Mouse (Mus musculus) stomach, embryonic 16.5 days (tissue): ENCODE results near the gene Mllt11. TPM values are rescaled to one million over a fixed set of nuclear protein-coding genes. Genes with fewer than 3 reads are reported as not detected.

Experiments used
- ATAC-seq: fragments of 200-750 bp; cut with Nextera tagmentation; 2 replicates; pipeline ENCODE4 v1.8.0; 2017; ENCODE audit warnings: moderate number of reproducible peaks, moderate TSS enrichment; ENCODE audit not compliant: insufficient read depth, low FRiP score
- H3K27ac ChIP-seq: fragments of 300-500 bp; sonication (generic); 2 replicates; pipeline ENCODE4 v1.5.1; 2014; ENCODE audit warnings: low read length
- H3K27me3 ChIP-seq: fragments of 300-500 bp; sonication (generic); 2 replicates; pipeline ENCODE4 v1.6.1; 2014; ENCODE audit warnings: low read length, control low read depth, mixed read lengths; ENCODE audit not compliant: control insufficient read depth, insufficient read depth
- H3K36me3 ChIP-seq: fragments of 300-500 bp; sonication (generic); 2 replicates; pipeline ENCODE4 v1.6.1; 2014; ENCODE audit warnings: low read length; ENCODE audit not compliant: control insufficient read depth, insufficient read depth
- H3K4me1 ChIP-seq: fragments of 300-500 bp; sonication (generic); 2 replicates; pipeline ENCODE4 v1.6.1; 2014; ENCODE audit warnings: low read length, control low read depth, mixed read lengths; ENCODE audit not compliant: control insufficient read depth, insufficient read depth
- H3K4me2 ChIP-seq: fragments of 300-500 bp; sonication (generic); 2 replicates; pipeline ENCODE4 v1.6.1; 2014; ENCODE audit warnings: low read depth, low read length, mixed read lengths
- H3K4me3 ChIP-seq: fragments of 300-500 bp; sonication (generic); replicated peaks from 2 replicates; pipeline ENCODE4 v1.5.1; 2014; ENCODE audit warnings: mild to moderate bottlenecking, low read length
- H3K9ac ChIP-seq: fragments of 300-500 bp; sonication (generic); 2 replicates; pipeline ENCODE4 v1.6.1; 2014; ENCODE audit warnings: low read length
- H3K9me3 ChIP-seq: fragments of 300-500 bp; sonication (generic); replicated peaks from 2 replicates; pipeline ENCODE4 v1.6.1; 2016; ENCODE audit warnings: low read length, control low read depth; ENCODE audit not compliant: control insufficient read depth
- WGBS: fragments of 180-500 bp; shearing (Covaris S2); extraction: QIAGEN DNeasy Blood & Tissue Kit; methylation state at CpG from one replicate; pipeline ENCODE4 v1.1.7; 2014; 5-methylcytosine and 5-hydroxymethylcytosine counted together
- polyA plus RNA-seq: library from polyadenylated mRNA; unstranded; fragments of >200 nt; fragmentation: Nextera tagmentation; extraction: Ambion mirVana; gene quantifications from 2 replicates; pipeline ENCODE4 v1.2.1, GENCODE M21; 2015

Mllt11 gene
- polyA plus RNA-seq, 1 experiment from 2014 or later = 16.2 TPM

DNA sequence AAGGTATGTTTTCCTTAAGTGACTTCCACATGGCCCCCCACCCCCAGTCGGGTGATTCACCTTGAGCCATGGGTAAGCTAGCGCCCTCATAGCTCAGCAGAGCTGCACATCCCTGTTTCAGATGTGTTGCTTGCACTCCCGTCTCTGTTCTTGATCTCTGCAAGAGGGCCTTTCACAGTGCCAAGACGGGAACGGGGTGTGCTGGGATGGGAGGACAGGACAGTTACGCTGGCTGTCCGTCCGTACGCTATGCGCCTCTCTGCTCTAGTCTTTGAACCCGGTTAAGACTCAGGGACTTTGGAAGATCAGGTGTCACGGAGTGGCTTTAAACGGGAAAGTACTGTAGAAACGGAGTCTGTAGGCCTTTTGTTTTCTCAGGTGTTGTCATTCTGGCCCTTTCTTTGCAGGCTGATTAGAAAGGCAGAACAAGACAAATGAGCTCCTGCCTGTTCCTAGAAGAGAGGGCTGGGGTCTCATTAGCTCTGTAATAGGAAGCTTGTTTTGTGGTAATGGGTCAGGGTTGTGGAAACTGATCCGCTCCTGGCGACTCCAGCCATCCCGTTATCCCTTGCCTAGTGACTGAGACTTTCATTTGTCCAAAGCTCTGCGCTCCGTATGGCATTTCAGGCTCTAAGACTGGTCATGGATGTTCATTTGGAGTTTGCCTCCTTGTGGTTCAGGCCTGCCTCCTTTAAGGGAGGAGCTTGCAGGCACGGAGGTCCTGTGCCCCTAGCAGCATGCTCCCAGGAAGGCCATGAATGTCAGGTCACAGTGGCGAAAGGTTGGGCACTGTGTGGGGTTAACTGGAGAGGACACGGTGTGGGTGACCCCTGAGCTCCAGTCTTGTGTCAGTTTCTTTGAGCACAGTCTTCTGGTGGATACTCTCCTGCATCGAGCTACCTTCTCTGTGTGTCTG is 3.7 kb upstream of the Mllt11 start:
- no peaks in the 10 kb centered on the region for H3K27me3 ChIP-seq
- WGBS = 86% methylated on average over 23 of the region's 23 CpGs

DNA sequence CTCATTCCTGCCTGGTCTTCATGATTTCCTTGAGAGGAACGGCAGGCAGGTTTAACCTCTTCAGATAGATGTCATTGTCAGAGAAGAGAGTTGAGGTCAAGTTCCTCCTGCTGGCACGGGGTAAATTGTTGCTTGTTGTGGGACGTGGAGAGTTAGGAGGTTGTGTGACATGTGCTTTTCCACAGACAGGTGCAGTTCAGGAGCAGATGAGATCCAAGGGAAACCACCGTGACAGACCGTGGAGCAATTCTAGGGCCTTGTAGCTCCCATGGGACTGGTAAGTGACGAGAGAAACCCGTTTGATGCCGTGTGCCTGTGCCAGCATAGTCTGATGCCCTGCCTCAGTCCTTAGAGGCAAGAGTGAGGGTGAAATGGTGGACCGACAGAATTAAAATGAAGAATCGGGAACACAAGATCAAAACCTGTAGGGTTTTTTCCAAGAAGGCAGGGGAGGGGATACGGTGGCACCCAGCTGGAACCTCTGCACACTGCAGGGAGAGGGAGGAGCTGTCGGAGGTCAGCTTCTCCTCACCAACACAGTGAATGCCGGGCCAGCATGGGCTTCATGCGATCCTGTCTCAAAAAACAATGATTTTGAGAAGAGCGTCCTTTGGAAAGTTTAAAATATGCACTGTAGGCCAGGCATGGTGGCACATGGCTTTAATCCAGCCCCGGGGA is 1.5 kb upstream of the Mllt11 start:
- no peak overlapping the region for H3K4me2 ChIP-seq
- no peaks in the 10 kb centered on the region for H3K27me3 ChIP-seq
- H3K36me3 ChIP-seq = peaks cover 46% of the 10 kb centered on the region
- 89% methylated on average over 16 of the region's 16 CpGs for WGBS
- no peak overlapping the region for H3K9ac ChIP-seq
- peaks cover 28% of the 10 kb centered on the region for H3K4me1 ChIP-seq
- no peak overlapping the region for H3K4me3 ChIP-seq
- peak overlapping the region; percentile 15; the same call in 1 of the 2 replicates for H3K27ac ChIP-seq
- no peak for ATAC-seq
- no peaks in the 10 kb centered on the region for H3K9me3 ChIP-seq

More for the DNA sequence above, 3.7 kb upstream of the Mllt11 start:
- H3K4me3 ChIP-seq = no peak overlapping the region
- no peak overlapping the region for H3K27ac ChIP-seq
- ATAC-seq = no peak
- H3K9me3 ChIP-seq = no peaks in the 10 kb centered on the region
- peaks cover 20% of the 10 kb centered on the region for H3K4me1 ChIP-seq
- peaks cover 46% of the 10 kb centered on the region for H3K36me3 ChIP-seq
- no peak overlapping the region for H3K9ac ChIP-seq
- H3K4me2 ChIP-seq = no peak overlapping the region

DNA sequence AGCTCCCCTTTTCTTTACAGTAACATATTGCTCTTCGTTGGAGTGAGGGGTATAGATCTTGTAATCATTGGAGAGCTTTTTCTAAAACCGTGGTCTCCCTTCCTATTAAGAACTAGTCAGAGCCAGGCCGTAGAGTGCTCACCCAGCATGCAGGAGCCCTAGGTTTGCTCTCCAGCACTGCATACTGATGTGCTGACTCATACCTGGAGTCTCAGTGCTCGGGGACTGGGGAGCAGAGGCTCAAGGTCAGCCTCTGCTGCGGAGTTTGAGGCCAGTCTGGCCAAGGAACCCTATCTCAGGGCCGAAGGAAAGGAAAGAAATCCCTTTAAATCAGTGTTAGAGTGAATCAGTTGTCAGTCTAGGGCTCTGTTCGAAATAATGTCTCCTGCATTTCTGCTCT is 800 bp upstream of the Mllt11 start:
- Histone ChIP-seq H3K9ac (no peak overlapping the region), H3K27ac (peak overlapping the region; percentile 15; the same call in 1 of the 2 replicates)

DNA sequence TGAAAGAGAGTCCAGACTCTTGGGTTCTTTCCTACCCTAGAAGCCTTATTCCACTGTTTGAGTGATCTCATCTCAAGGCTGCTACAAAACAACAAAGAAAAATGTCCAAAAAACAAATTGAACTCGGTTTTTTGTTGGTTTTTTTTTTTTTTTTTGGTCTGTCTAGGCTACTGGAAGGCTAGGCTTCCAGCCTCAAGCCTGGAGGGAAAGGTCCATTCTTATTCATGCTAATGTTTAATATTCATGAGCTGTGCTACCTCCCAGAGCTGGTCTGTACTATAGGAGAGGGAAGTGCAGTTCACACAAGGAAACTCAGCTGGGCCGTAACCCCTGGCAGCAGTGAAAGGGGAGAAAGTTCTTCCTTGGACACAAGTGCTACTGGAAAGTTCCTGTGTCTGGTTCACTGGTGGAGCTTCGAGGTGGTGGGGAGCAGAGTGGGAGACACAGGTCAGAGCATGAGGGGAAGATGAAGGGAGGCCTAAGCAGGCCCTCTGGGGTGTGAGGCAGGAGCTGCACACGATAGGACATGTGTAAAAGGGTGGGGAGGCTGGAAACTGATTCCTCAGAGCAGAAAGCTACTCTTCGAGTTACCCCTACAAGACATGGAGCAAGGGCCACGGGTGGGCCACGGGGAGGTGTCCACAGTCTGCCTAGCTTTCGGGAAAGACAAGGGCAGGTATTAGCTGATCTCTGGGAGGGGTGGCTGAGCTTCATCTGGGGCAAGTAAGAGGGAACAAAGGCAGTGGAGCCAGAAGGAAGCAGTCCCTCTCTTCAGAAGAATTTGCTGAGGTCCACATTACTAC is 1.3 kb downstream of the Mllt11 start:
- H3K9ac ChIP-seq = peak overlapping the region; percentile 98
- no peak for ATAC-seq
- peak overlapping the region; percentile 89 for H3K4me3 ChIP-seq
- peak overlapping the region; percentile 99 for H3K27ac ChIP-seq
- H3K36me3 ChIP-seq = peaks cover 35% of the 10 kb centered on the region
- H3K4me1 ChIP-seq = peaks cover 38% of the 10 kb centered on the region
- no peaks in the 10 kb centered on the region for H3K27me3 ChIP-seq
- peak overlapping the region; percentile 88 for H3K4me2 ChIP-seq
- no peaks in the 10 kb centered on the region for H3K9me3 ChIP-seq
- 37% methylated on average over 8 of the region's 8 CpGs for WGBS

More for the DNA sequence above, 800 bp upstream of the Mllt11 start:
- 67% methylated on average over 7 of the region's 7 CpGs for WGBS
- Histone ChIP-seq H3K9me3 (no peaks in the 10 kb centered on the region), H3K4me3 (no peak overlapping the region), H3K36me3 (peaks cover 42% of the 10 kb centered on the region), H3K4me2 (no peak overlapping the region), H3K4me1 (peaks cover 28% of the 10 kb centered on the region), H3K27me3 (no peaks in the 10 kb centered on the region)
- no peak for ATAC-seq

DNA sequence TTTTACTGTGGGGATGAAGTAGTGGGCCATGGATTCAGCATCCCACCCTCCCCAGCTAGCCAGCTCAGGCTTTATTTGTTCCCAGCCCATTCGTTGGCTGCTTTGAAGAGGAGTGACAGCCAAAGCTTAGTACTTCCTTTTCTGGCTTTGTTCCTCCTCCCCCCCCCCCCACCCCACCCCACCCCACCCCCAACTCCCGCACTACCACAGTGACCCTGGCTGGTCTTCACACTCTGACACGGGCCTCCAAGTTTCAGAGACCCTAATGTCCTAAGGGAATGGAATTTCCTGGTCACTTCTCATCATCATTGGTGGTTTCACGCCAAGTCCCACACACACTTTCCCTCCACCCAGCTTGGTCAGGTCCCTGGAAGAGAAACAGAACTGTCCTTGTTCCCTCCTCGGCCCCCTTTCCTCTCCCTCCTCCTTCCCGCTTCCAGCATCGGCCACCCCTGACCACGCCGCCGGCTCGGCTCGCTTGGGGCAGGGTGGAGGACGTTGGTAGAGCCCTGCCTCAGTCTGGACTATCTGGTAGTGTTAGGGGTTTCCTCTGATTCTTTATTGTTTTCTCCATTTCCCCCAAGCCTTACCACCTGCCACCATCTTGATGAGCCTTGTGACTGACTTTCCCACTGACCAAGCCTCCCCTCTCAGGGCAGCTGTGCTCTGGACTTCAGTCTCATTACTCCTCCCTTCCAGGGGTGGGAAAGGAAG is 2.0 kb downstream of the Mllt11 start:
- H3K27me3 ChIP-seq = no peaks in the 10 kb centered on the region
- 0% methylated on average over 13 of the region's 13 CpGs for WGBS
- ATAC-seq = peak; percentile 27; the same call in 1 of the 2 replicates
- peaks cover 38% of the 10 kb centered on the region for H3K4me1 ChIP-seq
- H3K9ac ChIP-seq = peak overlapping the region; percentile 98
- peak overlapping the region; percentile 89 for H3K4me3 ChIP-seq
- peak overlapping the region; percentile 88 for H3K4me2 ChIP-seq
- H3K27ac ChIP-seq = peak overlapping the region; percentile 99
- no peaks in the 10 kb centered on the region for H3K9me3 ChIP-seq
- peaks cover 30% of the 10 kb centered on the region for H3K36me3 ChIP-seq

DNA sequence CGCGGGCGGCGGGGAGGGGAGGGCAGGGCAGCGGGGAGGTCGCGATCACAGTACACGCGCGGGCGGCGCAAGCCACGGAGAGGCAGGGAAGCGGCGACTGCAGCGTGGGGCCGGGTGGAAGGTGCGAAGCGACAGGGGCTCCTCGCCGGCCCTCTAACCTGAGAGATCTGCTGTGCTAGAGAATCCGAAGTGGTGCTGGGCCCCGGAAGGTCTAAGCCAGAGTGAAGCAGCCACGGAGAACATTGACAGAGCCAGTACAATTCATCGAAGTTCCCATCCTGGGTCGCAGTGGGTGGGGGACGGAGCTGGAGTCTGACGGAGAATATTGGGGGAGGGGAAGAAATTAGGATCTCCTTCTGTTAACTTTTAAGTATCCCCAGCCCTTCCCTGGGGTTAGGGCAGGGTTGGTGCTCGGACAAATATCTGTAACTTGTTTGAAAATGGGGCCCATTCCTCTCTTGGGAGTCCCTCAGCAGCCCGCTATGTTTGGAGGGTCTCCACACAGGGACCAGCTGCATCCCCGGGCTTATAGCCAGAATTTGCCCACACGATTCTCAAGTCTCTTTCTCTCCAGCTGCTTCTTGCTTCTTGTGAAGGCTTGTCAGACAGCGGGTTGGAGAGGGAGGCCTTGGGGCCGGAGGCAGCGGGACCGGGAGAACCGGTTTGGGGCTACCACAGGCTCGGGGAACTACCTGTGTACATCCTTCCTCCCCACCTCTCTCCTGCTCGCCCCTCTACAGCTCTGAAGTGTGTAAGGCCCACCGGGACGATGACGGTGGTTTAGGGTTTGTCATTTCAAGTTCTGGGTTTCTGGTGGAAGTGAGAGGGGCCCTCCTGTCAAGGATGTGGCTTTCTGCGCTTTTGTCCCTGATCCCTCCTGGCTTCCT is 2.8 kb downstream of the Mllt11 start:
- Histone ChIP-seq H3K36me3 (peaks cover 22% of the 10 kb centered on the region), H3K9ac (peak overlapping the region; percentile 98), H3K27ac (peak overlapping the region; percentile 99), H3K4me3 (peak overlapping the region; percentile 89), H3K27me3 (no peaks in the 10 kb centered on the region), H3K9me3 (no peaks in the 10 kb centered on the region), H3K4me2 (peak overlapping the region; percentile 88), H3K4me1 (peaks cover 41% of the 10 kb centered on the region)
- ATAC-seq = peak; percentile 18
- under 1% methylated on average over 43 of the region's 43 CpGs for WGBS

DNA sequence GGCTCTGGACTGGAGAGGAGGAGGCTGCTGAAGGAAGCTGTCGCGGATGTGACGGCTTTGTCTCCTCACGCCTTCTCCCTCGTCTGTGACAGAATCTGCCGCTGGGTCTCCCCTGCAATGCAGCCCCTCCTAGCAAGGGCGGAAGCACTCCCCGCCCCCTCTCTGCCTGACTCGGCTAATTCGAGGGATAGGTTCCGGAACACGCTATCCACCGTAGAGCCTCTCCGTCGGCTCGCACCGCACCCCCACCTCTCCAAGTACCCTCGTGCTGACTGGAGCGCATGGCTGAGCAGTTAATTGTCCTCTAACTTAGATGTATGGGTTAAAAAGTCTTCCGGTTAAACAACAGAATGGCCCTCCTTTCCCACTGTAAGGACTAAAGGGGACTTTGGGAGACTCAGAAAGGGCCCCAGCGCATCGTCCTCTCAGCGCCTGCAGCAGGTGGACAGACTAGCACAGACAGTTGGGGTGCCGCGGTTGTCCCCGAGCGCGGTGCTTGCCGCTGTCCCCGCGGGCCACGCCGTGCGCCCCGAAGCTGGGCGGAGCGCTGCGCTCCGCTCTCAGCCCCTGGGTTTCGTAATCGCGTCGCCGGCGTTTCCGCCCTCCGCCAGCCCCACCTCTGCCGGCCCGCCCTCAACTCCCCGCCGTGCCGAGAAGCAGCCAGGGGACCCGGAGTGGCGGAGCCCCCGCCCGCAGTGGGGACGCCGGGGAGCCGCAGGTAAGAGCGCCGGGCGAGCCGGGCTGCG is 3.6 kb downstream of the Mllt11 start, which contains the start of gene Cdc42se1:
Cdc42se1 (plus strand) TSS at position 585 of the 746 bp plus-strand sequence.
- Histone ChIP-seq H3K27me3 (no peaks in the 10 kb centered on the region), H3K9ac (peak within 1 kb of the TSS; percentile 98), H3K36me3 (peaks cover 23% of the 10 kb centered on the region), H3K4me3 (peak within 1 kb of the TSS; percentile 89), H3K9me3 (no peaks in the 10 kb centered on the region), H3K4me2 (peak within 1 kb of the TSS; percentile 88), H3K4me1 (peaks cover 42% of the 10 kb centered on the region), H3K27ac (peak within 1 kb of the TSS; percentile 99)
- WGBS = under 1% methylated on average over 64 of the region's 64 CpGs
- peak; percentile 89 for ATAC-seq
